Mouse (Mus musculus): ENCODE results near the gene Sh3tc1. TPM values are rescaled to one million over a fixed set of nuclear protein-coding genes. Genes with fewer than 3 reads are reported as not detected.
A peak's percentile ranks its signal among the peaks of the same experiment; 100 is the strongest.

Sh3tc1 gene
- polyA plus RNA-seq, 1 experiment from 2014 or later = 11.0 TPM

DNA sequence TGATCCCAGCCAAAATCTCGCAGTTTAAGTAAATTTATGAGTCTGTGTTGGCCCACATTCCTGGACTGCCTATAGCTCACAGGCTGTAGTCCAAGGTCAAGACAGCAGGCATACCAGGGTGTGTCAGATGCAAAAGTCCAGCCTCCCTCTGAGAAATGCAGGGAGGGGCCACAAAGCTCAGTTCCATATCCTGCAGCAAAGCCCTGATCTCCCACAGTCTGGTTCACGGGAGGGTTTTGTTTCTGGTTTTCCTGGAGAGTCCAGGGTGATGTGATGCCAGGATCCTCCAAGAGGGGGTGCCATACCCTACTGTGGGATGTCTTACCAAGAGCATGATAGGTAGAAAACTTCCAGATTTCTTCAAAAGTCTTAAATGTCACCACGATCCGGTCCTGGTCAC lies 21.8 kb downstream of the Sh3tc1 start:
- 42% methylated on average over 4 of the region's 4 CpGs for WGBS

GRCm38 (mm10) chr5:35717455-35717854 lies 22.3 kb downstream of the Sh3tc1 start:
- no peak overlapping the region for H3K9ac ChIP-seq
- no peak for ATAC-seq (ENCODE audit: borderline replicate concordance, extremely low read depth, low FRiP score, low TSS enrichment)
- H3K4me2 ChIP-seq = no peak overlapping the region
- H3K4me1 ChIP-seq = peaks cover 6% of the 10 kb centered on the region; the same call in 1 of the 2 replicates
- no peaks in the 10 kb centered on the region for H3K36me3 ChIP-seq
- 83% methylated on average over 5 of the region's 5 CpGs for WGBS
- H3K27ac ChIP-seq = no peak overlapping the region
- no peaks in the 10 kb centered on the region for H3K9me3 ChIP-seq
- H3K4me3 ChIP-seq = no peak overlapping the region
- no peaks in the 10 kb centered on the region for H3K27me3 ChIP-seq

More for the DNA sequence above, 21.8 kb downstream of the Sh3tc1 start:
- Histone ChIP-seq H3K4me1 (peaks cover 6% of the 10 kb centered on the region; the same call in 1 of the 2 replicates), H3K4me3 (no peak overlapping the region), H3K27ac (no peak overlapping the region), H3K9ac (no peak overlapping the region), H3K4me2 (no peak overlapping the region), H3K9me3 (no peaks in the 10 kb centered on the region), H3K27me3 (no peaks in the 10 kb centered on the region), H3K36me3 (no peaks in the 10 kb centered on the region)
- peak; percentile 37; the same call in 1 of the 2 replicates for ATAC-seq (ENCODE audit: borderline replicate concordance, extremely low read depth, low FRiP score, low TSS enrichment)

DNA sequence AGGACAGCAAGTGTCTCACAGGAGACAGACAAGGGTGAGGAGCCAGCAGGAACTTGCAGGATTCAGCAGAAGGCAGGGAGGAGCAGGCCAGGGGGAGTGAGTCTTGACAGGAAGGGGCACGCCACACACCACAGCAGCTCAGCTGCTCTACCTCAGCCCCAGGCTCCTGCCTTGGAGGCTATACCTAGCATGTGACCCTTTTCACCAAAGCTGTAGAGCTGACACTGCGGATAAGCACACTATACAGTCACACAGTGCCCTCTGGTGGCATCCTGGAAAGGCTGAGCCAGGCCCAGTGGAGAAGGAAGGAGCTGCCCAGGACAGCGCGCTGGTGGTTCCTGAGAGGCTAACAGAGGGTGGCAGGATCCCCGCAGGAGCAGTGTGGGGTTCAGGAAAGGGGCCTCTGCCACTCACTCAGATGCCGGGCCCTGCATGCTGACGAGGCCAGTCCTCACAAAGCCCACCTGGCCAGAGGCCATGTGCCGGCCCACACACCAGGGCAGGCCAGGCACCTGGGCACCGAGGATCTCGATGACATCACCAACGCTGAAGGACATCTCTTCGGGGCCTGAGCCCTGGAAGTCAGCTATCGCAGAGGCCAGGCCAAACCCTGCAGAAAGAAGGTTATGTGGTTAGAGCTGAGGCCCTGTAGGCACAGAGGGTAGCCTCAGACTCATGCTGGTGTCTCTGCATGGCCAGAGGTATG lies 26.0 kb downstream of the Sh3tc1 start:
- peak; percentile 72; the same call in 1 of the 2 replicates for ATAC-seq (ENCODE audit: borderline replicate concordance, extremely low read depth, low FRiP score, low TSS enrichment)
- Histone ChIP-seq H3K27ac (no peak overlapping the region), H3K4me1 (no peaks in the 10 kb centered on the region), H3K9ac (no peak overlapping the region), H3K27me3 (no peaks in the 10 kb centered on the region), H3K4me3 (no peak overlapping the region), H3K9me3 (no peaks in the 10 kb centered on the region), H3K4me2 (no peak overlapping the region), H3K36me3 (no peaks in the 10 kb centered on the region)
- 46% methylated on average over 13 of the region's 13 CpGs for WGBS

- Histone ChIP-seq H3K27ac (no peak overlapping the region), H3K9me3 (no peaks in the 10 kb centered on the region), H3K4me2 (no peak overlapping the region), H3K36me3 (no peaks in the 10 kb centered on the region), H3K9ac (no peak overlapping the region), H3K4me3 (no peak overlapping the region), H3K4me1 (no peaks in the 10 kb centered on the region), H3K27me3 (no peaks in the 10 kb centered on the region)
- 31% methylated on average over 5 of the region's 5 CpGs for WGBS
- ATAC-seq (ENCODE audit: borderline replicate concordance, extremely low read depth, low FRiP score, low TSS enrichment) = no peak
Measured at GRCm38 (mm10) chr5:35712517-35712916, 27.3 kb downstream of the Sh3tc1 start.

DNA sequence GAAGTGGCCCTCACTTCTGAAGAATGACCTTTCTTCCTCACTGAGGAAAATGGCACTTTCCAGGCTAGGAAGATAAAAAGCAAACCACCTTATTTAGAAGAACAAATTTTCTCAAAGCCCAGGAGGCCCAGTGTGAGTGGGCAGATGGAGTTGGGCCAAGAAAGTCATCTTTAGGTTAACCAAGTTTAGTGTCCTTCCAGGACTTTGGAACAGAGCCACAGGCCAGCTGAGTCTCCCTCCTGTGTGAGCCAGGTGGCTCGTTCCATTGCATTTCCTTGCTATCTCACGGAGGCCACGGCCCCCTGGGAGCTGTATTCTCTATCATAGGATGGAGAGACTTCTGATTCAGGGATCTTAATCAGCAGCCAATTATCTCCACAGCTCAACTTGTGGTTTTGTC lies 28.9 kb downstream of the Sh3tc1 start:
- no peak overlapping the region for H3K9ac ChIP-seq

DNA sequence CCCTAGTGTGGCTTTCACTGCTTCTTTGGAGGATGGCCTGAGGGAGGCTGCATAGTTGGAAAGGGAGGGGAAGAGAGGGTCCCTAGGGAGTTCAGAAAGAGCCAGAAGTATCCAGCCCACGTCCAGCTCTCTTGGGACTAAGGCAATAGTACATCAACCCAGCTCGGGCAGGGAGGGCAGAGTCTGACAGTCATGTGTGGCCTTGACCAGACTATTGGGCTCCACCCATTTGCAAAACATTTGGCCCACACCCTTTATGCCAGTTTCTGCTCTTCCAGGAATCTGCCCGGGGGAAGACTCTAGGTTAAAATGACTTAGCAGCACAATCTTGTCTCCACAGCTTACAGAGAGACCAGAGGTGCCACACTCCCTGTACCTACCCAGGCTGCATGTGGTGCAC lies 29.3 kb downstream of the Sh3tc1 start:
- no peaks in the 10 kb centered on the region for H3K4me1 ChIP-seq
- no peak overlapping the region for H3K9ac ChIP-seq
- no peak overlapping the region for H3K4me3 ChIP-seq
- ATAC-seq (ENCODE audit: borderline replicate concordance, extremely low read depth, low FRiP score, low TSS enrichment) = no peak
- no peak overlapping the region for H3K27ac ChIP-seq
- no peaks in the 10 kb centered on the region for H3K36me3 ChIP-seq
- 67% methylated on average over 3 of the region's 3 CpGs for WGBS
- no peaks in the 10 kb centered on the region for H3K9me3 ChIP-seq
- no peaks in the 10 kb centered on the region for H3K27me3 ChIP-seq
- H3K4me2 ChIP-seq = no peak overlapping the region

More for the DNA sequence above, 28.9 kb downstream of the Sh3tc1 start:
- Histone ChIP-seq H3K4me3 (no peak overlapping the region), H3K4me2 (no peak overlapping the region), H3K4me1 (no peaks in the 10 kb centered on the region), H3K27me3 (no peaks in the 10 kb centered on the region), H3K36me3 (no peaks in the 10 kb centered on the region), H3K27ac (no peak overlapping the region), H3K9me3 (no peaks in the 10 kb centered on the region)
- WGBS = 59% methylated on average over 3 of the region's 3 CpGs
- no peak for ATAC-seq (ENCODE audit: borderline replicate concordance, extremely low read depth, low FRiP score, low TSS enrichment)

GRCm38 (mm10) chr5:35705411-35705810 lies 34.4 kb downstream of the Sh3tc1 start:
- Histone ChIP-seq H3K9ac (no peak overlapping the region), H3K27ac (no peak overlapping the region), H3K4me1 (no peaks in the 10 kb centered on the region), H3K4me2 (no peak overlapping the region), H3K36me3 (no peaks in the 10 kb centered on the region), H3K4me3 (no peak overlapping the region), H3K9me3 (no peaks in the 10 kb centered on the region), H3K27me3 (no peaks in the 10 kb centered on the region)
- no peak for ATAC-seq (ENCODE audit: borderline replicate concordance, extremely low read depth, low FRiP score, low TSS enrichment)
- 87% methylated on average over 3 of the region's 3 CpGs for WGBS

DNA sequence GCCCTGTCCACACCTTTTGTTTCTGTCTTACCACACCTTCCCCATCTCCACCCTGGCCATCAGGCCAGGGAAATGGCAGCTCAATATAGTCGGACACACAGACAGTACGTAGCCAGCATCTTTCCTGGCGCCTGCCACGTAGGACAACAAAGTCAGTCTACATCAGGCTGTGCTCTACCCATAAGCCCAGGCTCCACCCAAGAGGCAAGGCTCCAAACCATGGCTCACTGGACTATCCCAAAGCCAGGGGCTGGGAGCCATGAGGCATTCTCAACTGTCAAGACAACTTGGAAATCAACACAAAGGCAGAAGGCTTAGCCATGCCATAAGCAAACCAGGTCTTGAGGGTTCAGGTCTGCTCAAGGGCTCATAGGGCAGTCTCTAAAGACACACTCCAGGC lies 36.0 kb downstream of the Sh3tc1 start:
- H3K4me2 ChIP-seq = no peak overlapping the region
- H3K27ac ChIP-seq = no peak overlapping the region
- no peak overlapping the region for H3K9ac ChIP-seq
- no peaks in the 10 kb centered on the region for H3K36me3 ChIP-seq
- ATAC-seq (ENCODE audit: borderline replicate concordance, extremely low read depth, low FRiP score, low TSS enrichment) = no peak
- no peak overlapping the region for H3K4me3 ChIP-seq
- no peaks in the 10 kb centered on the region for H3K9me3 ChIP-seq
- H3K4me1 ChIP-seq = no peaks in the 10 kb centered on the region
- H3K27me3 ChIP-seq = no peaks in the 10 kb centered on the region
- WGBS = 91% methylated on average over 4 of the region's 4 CpGs

DNA sequence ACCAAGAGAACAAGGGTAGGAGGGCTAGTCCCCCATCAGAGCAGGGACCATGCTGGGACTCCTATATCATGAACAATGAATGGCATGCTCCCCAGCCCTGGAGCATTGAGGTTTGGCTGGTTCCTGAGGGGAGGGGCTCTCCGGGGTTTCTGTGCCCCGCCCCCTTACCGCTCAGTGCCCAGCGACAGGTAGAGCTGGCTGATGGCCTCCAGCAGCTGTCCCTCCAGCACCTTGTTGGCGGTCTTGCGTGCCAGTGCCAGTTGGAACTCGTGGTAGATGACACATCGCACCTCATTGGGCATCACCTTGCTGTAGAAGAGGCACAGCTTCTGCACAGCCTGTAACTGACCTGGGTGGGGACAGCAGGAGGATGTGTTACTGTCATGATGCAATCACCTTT lies 36.6 kb downstream of the Sh3tc1 start:
- Histone ChIP-seq H3K9ac (no peak overlapping the region), H3K4me3 (no peak overlapping the region), H3K27me3 (no peaks in the 10 kb centered on the region), H3K27ac (no peak overlapping the region), H3K9me3 (no peaks in the 10 kb centered on the region), H3K4me1 (no peaks in the 10 kb centered on the region), H3K4me2 (no peak overlapping the region), H3K36me3 (no peaks in the 10 kb centered on the region)
- 0 out of 2 replicates have a peak, but pooled peaks have one; percentile 16 for ATAC-seq (ENCODE audit: borderline replicate concordance, extremely low read depth, low FRiP score, low TSS enrichment)
- 71% methylated on average over 8 of the region's 8 CpGs for WGBS

DNA sequence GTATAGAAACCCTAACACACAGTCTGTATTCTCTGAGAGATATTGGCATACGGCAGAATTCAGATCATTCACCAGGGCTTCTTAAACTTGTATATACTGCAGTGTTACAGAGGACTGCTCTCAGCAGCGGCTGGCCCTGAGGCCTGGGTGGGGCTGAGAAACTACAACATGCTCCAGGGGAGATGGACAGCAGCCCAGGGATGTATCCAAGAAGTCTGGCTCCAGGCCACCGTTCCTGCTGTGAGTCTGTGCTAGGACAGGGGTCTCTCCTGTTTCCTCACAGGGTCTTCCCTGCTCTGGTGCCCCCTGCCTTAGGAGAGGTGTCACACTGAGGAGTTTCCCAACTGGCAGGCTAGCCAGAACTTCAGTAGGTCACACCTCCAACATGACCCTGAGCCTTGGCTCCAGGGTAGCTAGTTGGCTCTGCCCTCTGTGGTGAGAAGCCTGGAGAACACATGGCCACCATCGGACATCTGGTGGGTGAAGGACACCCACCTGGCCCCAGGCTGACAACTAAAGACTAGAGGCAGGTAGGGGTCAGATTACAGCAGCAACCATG lies 37.1 kb downstream of the Sh3tc1 start:
- Histone ChIP-seq H3K27ac (no peak overlapping the region), H3K9me3 (no peaks in the 10 kb centered on the region), H3K4me1 (no peaks in the 10 kb centered on the region), H3K4me2 (no peak overlapping the region), H3K27me3 (no peaks in the 10 kb centered on the region), H3K4me3 (no peak overlapping the region), H3K36me3 (no peaks in the 10 kb centered on the region), H3K9ac (no peak overlapping the region)
- ATAC-seq (ENCODE audit: borderline replicate concordance, extremely low read depth, low FRiP score, low TSS enrichment) = no peak
- WGBS = 66% methylated on average over 4 of the region's 4 CpGs

DNA sequence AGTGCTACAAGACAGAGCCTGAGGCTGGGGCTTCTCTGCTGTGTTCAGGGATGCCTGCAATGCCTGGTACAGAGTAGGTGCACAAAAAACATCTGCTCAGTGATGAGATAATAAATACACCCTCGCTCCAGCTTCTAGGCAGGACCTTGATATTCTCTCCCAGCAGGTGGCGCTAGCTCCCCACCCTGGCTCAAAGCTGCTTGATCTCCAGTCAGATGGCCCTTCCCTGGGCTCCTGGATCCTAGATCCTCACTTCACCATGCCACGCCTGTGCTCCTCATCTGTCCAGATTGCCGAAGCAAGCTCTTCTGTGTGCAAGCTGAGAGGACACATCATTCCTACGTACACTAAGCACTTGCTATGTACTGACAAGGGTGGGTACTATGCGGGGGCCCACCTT lies 38.7 kb downstream of the Sh3tc1 start:
- no peaks in the 10 kb centered on the region for H3K4me1 ChIP-seq

GRCm38 (mm10) chr5:35695815-35696214 lies 44.0 kb downstream of the Sh3tc1 start:
- Histone ChIP-seq H3K4me2 (no peak overlapping the region), H3K4me3 (no peak overlapping the region), H3K4me1 (peaks cover 10% of the 10 kb centered on the region), H3K36me3 (no peaks in the 10 kb centered on the region), H3K9me3 (no peaks in the 10 kb centered on the region), H3K27ac (no peak overlapping the region), H3K27me3 (no peaks in the 10 kb centered on the region), H3K9ac (no peak overlapping the region)
- 25% methylated on average over 5 of the region's 5 CpGs for WGBS
- ATAC-seq (ENCODE audit: borderline replicate concordance, extremely low read depth, low FRiP score, low TSS enrichment) = no peak

More for the DNA sequence above, 38.7 kb downstream of the Sh3tc1 start:
- ATAC-seq (ENCODE audit: borderline replicate concordance, extremely low read depth, low FRiP score, low TSS enrichment) = no peak
- WGBS = 38% methylated on average over 6 of the region's 6 CpGs
- H3K4me2 ChIP-seq = no peak overlapping the region
- H3K4me3 ChIP-seq = no peak overlapping the region
- H3K27me3 ChIP-seq = no peaks in the 10 kb centered on the region
- no peaks in the 10 kb centered on the region for H3K9me3 ChIP-seq
- no peak overlapping the region for H3K9ac ChIP-seq
- H3K36me3 ChIP-seq = no peaks in the 10 kb centered on the region
- H3K27ac ChIP-seq = no peak overlapping the region

Data from lung, embryonic 15.5 days (tissue).